Mouse (Mus musculus): ENCODE measurements around the gene Zc2hc1b.

DNA sequence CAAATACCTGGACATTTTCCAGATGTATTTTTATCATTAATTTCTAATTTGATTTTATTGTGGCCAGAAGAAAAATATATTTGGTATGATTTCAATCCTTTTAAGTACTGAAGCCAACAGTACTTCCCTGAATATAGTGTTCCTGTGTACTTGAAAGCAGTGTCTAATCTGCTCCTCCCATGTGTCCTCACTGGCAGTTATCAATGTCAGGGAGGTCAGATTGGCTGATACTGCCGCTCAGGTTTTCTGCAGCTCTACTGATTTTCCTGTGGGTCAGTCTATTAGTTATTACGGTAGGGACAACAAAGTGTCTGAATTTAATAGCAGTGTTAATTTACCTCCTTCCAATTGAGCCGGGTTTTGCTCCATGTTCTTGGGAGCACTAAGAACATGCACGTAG lies 15.8 kb downstream of the Zc2hc1b start:
- TF ChIP-seq POLR2A (IDR thresholded peaks at IDR 0.05; ENCODE audit: borderline replicate concordance, extremely low read depth, low read depth, low read length) (no peak), CTCF (IDR thresholded peaks at IDR 0.05; ENCODE audit: insufficient read depth, low read length) (no peak)
